ENCODE assay signal across 10 mouse cellular contexts in genomic region chr11:94208811-94209675, GRCm38 (mm10). TPM values are rescaled to one million over a fixed set of nuclear protein-coding genes. Genes with fewer than 3 reads are reported as not detected.
A peak's percentile ranks its signal among the peaks of the same experiment; 100 is the strongest.
DNase-seq lines count a peak whose midpoint lies in the region; ATAC-seq and TF ChIP-seq lines count a peak whose summit lies in the region.
"Had no signal": no experiment of that assay in that cellular context is flagged by ENCODE, and none has a peak within 500 bp of the region (broad histone marks: within the 10 kb centered on the region; RNA-seq: fewer than 3 reads in every experiment).

No protein-coding gene starts in this region.

- ATAC-seq in neural tube, embryonic 12.5 days (ENCODE audit: low FRiP score, low read depth), result no peak
- ATAC-seq in liver, embryonic 13.5 days (ENCODE audit: low read depth), result no peak

- DNase-seq in gastrocnemius, adult 2 months, result no peak
- DNase-seq in gastrocnemius, adult 18-20 months (ENCODE audit: low spot score), result no peak
- no peak for DNase-seq in neural tube, embryonic 10.5 days (ENCODE audit: extremely low spot score, low spot score)
- DNase-seq in liver, embryonic 13.5 days, result no peak
- no peak for DNase-seq in urinary bladder, postnatal 25 days (ENCODE audit: low spot score)
- DNase-seq in gastrocnemius, postnatal 14 days, result no peak
- no peak for DNase-seq in spleen, adult 12 weeks (ENCODE audit: low spot score)
- DNase-seq: gastrocnemius, postnatal 25 days; lung, postnatal 4 days had no signal

- no peak for TF ChIP-seq CTCF in gastrocnemius, adult 2 months (IDR thresholded peaks at IDR 0.05)

- 45% methylated on average over 8 of the region's 8 CpGs for WGBS in neural tube, embryonic 12.5 days
- WGBS in liver, embryonic 13.5 days (ENCODE audit: insufficient replicate concordance), result 51% methylated on average over 8 of the region's 8 CpGs

- H3K9ac ChIP-seq in neural tube, embryonic 12.5 days, result no peak overlapping the region
- H3K9ac ChIP-seq in liver, embryonic 13.5 days, result peak overlapping the region; percentile 0; the same call in 1 of the 2 replicates

- intact Hi-C loops in gastrocnemius, adult 2 months (cut with DNase I), result loop anchor here (2.0 kb wide), 1 partner anchor 26 kb away; no protein-coding TSS in a partner anchor
- intact Hi-C loops in gastrocnemius, postnatal 14 days (cut with DNase I; ENCODE audit: low total_unique reads), result loop anchor here (5.0 kb wide), 1 partner anchor 42 kb away; no protein-coding TSS in a partner anchor

- peaks cover 21% of the 10 kb centered on the region for H3K4me1 ChIP-seq in neural tube, embryonic 12.5 days
- peaks cover 25% of the 10 kb centered on the region for H3K4me1 ChIP-seq in liver, embryonic 13.5 days (replicated peaks)

- no peaks in the 10 kb centered on the region for H3K9me3 ChIP-seq in neural tube, embryonic 12.5 days
- no peaks in the 10 kb centered on the region for H3K9me3 ChIP-seq in liver, embryonic 13.5 days (replicated peaks)

- H3K4me3 ChIP-seq in gastrocnemius, adult 2 months, result peak overlapping the region; percentile 87
- no peak overlapping the region for H3K4me3 ChIP-seq in neural tube, embryonic 12.5 days
- peak overlapping the region; percentile 77 for H3K4me3 ChIP-seq in liver, embryonic 13.5 days (replicated peaks)

- 0 out of 2 replicates have a peak overlapping the region, but pooled peaks have one; percentile 98 for H3K4me2 ChIP-seq in neural tube, embryonic 12.5 days (replicated peaks)
- peak overlapping the region; percentile 100 for H3K4me2 ChIP-seq in liver, embryonic 13.5 days

- peaks cover 4% of the 10 kb centered on the region for H3K36me3 ChIP-seq in neural tube, embryonic 12.5 days
- peaks cover 5% of the 10 kb centered on the region for H3K36me3 ChIP-seq in liver, embryonic 13.5 days

- peak overlapping the region; percentile 100 for H3K27ac ChIP-seq in gastrocnemius, adult 2 months
- H3K27ac ChIP-seq in neural tube, embryonic 12.5 days, result no peak overlapping the region
- H3K27ac ChIP-seq in liver, embryonic 13.5 days, result no peak overlapping the region

- H3K27me3 ChIP-seq in neural tube, embryonic 12.5 days (replicated peaks), result no peaks in the 10 kb centered on the region
- H3K27me3 ChIP-seq in liver, embryonic 13.5 days, result no peaks in the 10 kb centered on the region; the same call in 1 of the 2 replicates

RNA-seq across cellular contexts. Expression of gene Tob1, which starts 2.2 kb away (rescaled TPM):
- 100 to 1,000 TPM; 177 to 277 TPM for total RNA-seq in gastrocnemius, adult 2 months (2021)
- 100 to 1,000 TPM; 215 to 238 TPM for total RNA-seq in gastrocnemius, adult 18-20 months (2021)
- 41.7 and 43.3 TPM in 2 replicates for polyA plus RNA-seq in neural tube, embryonic 12.5 days (2016; fragmentation: Nextera tagmentation; extraction: Ambion mirVana)
- 9.5 and 12.4 TPM in 2 replicates for polyA plus RNA-seq in liver, embryonic 13.5 days (2015; fragmentation: Nextera tagmentation; extraction: Ambion mirVana)
- 100 to 1,000 TPM; 133 to 139 TPM for total RNA-seq in gastrocnemius, postnatal 14 days (2021)

RNA-seq across cellular contexts. Expression of gene Wfikkn2, which starts 36.8 kb away (rescaled TPM):
- total RNA-seq in gastrocnemius, adult 2 months (2021), result 1 to 10 TPM; 6.9 to 8.3 TPM
- 10 to 100 TPM; 11.1 to 12.6 TPM for total RNA-seq in gastrocnemius, adult 18-20 months (2021)
- 3.3 and 3.7 TPM in 2 replicates for polyA plus RNA-seq in neural tube, embryonic 12.5 days (2016; fragmentation: Nextera tagmentation; extraction: Ambion mirVana)
- 0.22 and 0.23 TPM in 2 replicates for polyA plus RNA-seq in liver, embryonic 13.5 days (2015; fragmentation: Nextera tagmentation; extraction: Ambion mirVana)
- 1 to 10 TPM; 2.7 to 2.9 TPM for total RNA-seq in gastrocnemius, postnatal 14 days (2021)
